Mouse (Mus musculus) ES-Bruce4 (cell line): Measurements from ENCODE around the gene Dtx3l. TPM values are rescaled to one million over a fixed set of nuclear protein-coding genes. Genes with fewer than 3 reads are reported as not detected.

Experiments used
- H3K27ac ChIP-seq: 2 replicates; pipeline ENCODE4 v1.5.1; 2012; ENCODE audit warnings: low read length, inconsistent platforms; ENCODE audit not compliant: insufficient read depth
- H3K27me3 ChIP-seq: 2 replicates; pipeline ENCODE4 v1.6.1; 2012; ENCODE audit warnings: mild to moderate bottlenecking, low read length, inconsistent platforms; ENCODE audit not compliant: control insufficient read depth, poor library complexity, insufficient read depth, severe bottlenecking
- H3K36me3 ChIP-seq: 2 replicates; pipeline ENCODE4 v1.6.1; 2012; ENCODE audit warnings: inconsistent platforms, mild to moderate bottlenecking, low read length, moderate library complexity; ENCODE audit not compliant: control insufficient read depth, poor library complexity, insufficient read depth, severe bottlenecking
- H3K4me1 ChIP-seq: one replicate; pipeline ENCODE4 v1.8.1; 2011; ENCODE audit warnings: low read length; ENCODE audit not compliant: control insufficient read depth, insufficient read depth
- H3K4me3 ChIP-seq: 2 replicates; pipeline ENCODE4 v1.5.1; 2011; ENCODE audit warnings: low read depth, mild to moderate bottlenecking, low read length
- H3K9ac ChIP-seq: 2 replicates; pipeline ENCODE4 v1.6.1; 2012; ENCODE audit warnings: low read depth, mild to moderate bottlenecking, inconsistent platforms; ENCODE audit not compliant: poor library complexity, severe bottlenecking
- H3K9me3 ChIP-seq: replicated peaks from 2 replicates; pipeline ENCODE4 v1.6.1; 2012; ENCODE audit warnings: mild to moderate bottlenecking, low read length, inconsistent platforms; ENCODE audit not compliant: control insufficient read depth, poor library complexity, insufficient read depth, severe bottlenecking
- CTCF ChIP-seq: IDR thresholded peaks from one replicate; pipeline ENCODE4 v1.8.1; 2011; ENCODE audit warnings: low read depth, low read length
- EP300 ChIP-seq: IDR thresholded peaks from 2 replicates; pipeline ENCODE4 v1.6.1; 2011; ENCODE audit warnings: low read depth, low read length; ENCODE audit not compliant: insufficient read depth
- POLR2A ChIP-seq: IDR thresholded peaks from one replicate; pipeline ENCODE4 v1.8.1; 2011; ENCODE audit warnings: low read length; ENCODE audit not compliant: insufficient read depth
- polyA plus RNA-seq: library from polyadenylated mRNA; stranded (reverse); fragments of >200 nt; gene quantifications from 2 replicates; pipeline ENCODE4 v1.2.4, GENCODE M21; 2011; ENCODE audit warnings: low read depth; ENCODE audit not compliant: missing spikeins, insufficient read depth, insufficient read length

The Dtx3l gene
- polyA plus RNA-seq, 1 experiment = 11.2 TPM

DNA sequence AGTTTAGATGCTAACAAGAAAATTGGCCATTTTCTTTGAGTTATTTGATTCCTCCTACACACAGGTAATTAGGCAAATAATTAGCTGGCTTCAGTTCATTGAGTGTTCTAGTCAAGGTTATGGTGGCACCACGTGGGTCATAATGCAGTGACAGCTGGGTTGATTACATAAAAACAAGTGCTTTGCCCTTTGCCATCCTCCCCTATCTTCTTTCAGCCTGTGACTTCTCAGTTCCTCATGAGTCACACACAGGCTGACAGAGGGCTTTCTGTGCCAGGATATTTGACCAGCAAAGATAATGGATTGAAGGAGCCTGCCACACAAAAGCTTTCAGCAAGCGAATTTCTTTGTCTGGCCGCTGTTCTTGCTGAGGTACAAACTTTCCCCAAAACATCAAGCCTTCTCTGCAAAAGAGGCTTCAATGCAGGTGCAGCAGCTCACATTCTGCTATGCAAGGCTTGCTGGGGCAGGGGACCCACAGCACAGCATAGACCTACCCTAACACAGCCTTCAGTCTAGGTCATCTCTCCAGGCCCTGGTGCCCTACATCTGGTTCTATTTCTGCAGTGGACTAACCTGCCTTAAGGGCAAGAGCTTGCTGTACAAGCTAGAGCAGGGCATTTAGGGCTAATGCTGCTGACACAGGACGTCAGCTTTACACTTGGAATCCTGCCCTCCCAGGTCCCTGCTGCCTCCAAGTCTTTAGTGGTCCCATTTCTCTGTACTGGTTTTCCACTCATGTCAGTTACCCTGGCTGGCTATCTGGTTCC lies 31.3 kb downstream of the Dtx3l start:
- no peaks in the 10 kb centered on the region for H3K36me3 ChIP-seq
- 0 out of 2 replicates have a peak, but pooled peaks cover 3% of the 10 kb centered on the region for H3K9me3 ChIP-seq
- H3K9ac ChIP-seq = no peak overlapping the region
- H3K4me1 ChIP-seq = peaks cover 7% of the 10 kb centered on the region
- H3K27me3 ChIP-seq = no peaks in the 10 kb centered on the region
- H3K4me3 ChIP-seq = no peak overlapping the region
- no peak overlapping the region for H3K27ac ChIP-seq
- TF ChIP-seq POLR2A (no peak), EP300 (no peak), CTCF (no peak)

DNA sequence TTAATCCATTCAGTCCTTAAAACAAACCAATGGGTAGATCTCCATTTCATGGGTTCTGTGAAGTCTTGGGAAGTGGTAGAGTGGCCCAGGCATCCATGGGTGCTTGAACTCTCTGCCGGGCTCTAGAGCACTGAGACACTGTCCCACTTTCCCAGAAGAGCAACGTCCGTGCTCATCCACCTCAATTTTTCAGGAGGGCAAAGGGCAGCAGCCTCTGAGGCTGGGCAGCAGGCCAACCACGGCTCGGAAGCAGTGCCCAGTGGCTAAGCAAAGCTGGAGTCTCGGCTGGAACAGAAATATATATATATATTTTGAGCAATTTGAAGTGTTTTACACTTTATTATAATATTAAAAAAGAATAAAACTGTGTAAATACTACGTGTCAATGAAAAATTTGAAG lies 32.1 kb downstream of the Dtx3l start:
- H3K27me3 ChIP-seq = no peaks in the 10 kb centered on the region
- no peak for TF ChIP-seq EP300
- TF ChIP-seq CTCF = no peak
- TF ChIP-seq POLR2A = no peak
- H3K9me3 ChIP-seq = 0 out of 2 replicates have a peak, but pooled peaks cover 3% of the 10 kb centered on the region
- H3K9ac ChIP-seq = no peak overlapping the region
- no peak overlapping the region for H3K27ac ChIP-seq
- no peaks in the 10 kb centered on the region for H3K36me3 ChIP-seq
- no peak overlapping the region for H3K4me3 ChIP-seq
- H3K4me1 ChIP-seq = peaks cover 7% of the 10 kb centered on the region

DNA sequence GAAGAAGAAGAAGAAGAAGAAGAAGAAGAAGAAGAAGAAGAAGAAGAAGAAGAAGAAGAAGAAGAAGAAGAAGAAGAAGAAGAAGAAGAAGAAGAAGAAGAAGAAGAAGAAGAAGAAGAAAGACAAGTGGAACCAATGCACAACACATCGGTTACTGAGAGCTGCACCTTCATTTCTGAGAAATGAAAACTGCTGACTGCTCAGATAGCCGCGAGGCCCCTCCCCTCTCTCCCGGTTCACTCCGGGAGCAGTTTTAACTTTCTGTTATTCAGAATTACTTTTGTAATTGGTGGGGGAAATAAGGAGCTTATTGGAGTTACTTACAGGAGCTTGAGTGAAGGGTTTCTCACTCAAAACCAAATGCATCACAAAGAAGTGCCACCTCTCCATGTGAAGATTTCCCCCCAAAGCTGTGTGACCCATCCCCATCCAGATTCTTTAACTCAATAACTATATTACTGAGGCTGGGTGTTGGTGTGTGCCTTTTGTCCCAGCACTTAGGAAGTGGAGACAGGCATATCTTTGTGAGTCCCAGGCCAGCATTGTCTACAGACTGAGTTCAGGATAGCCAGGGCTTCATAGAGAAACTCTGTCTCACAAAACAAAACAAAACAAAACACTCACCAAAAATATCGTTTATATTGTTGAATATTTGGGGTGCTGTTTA lies 33.0 kb downstream of the Dtx3l start:
- Histone ChIP-seq H3K27me3 (no peaks in the 10 kb centered on the region), H3K9me3 (0 out of 2 replicates have a peak, but pooled peaks cover 3% of the 10 kb centered on the region), H3K27ac (no peak overlapping the region), H3K36me3 (no peaks in the 10 kb centered on the region), H3K4me1 (peaks cover 7% of the 10 kb centered on the region), H3K4me3 (no peak overlapping the region), H3K9ac (no peak overlapping the region)
- TF ChIP-seq POLR2A (no peak), EP300 (no peak), CTCF (no peak)

DNA sequence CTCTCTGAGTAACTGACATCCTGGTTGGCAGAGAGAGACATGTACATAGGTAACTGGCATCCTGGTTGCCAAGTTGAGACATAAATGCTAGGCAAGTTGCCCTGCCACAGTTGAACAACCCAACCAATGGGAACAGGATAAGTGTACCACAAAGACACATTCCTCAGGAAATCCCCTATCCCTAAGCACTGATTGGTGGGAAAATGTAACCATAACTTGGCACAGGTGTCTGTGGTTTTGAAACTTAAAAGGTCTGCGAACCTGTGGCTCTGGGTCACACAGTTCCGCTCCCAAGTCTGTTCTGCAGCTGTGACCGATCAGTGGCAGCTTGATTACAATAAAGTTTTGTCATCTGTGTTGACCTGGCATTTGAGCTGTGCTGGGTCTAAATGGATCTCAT lies 33.6 kb downstream of the Dtx3l start:
- TF ChIP-seq CTCF (no peak), EP300 (no peak), POLR2A (no peak)

DNA sequence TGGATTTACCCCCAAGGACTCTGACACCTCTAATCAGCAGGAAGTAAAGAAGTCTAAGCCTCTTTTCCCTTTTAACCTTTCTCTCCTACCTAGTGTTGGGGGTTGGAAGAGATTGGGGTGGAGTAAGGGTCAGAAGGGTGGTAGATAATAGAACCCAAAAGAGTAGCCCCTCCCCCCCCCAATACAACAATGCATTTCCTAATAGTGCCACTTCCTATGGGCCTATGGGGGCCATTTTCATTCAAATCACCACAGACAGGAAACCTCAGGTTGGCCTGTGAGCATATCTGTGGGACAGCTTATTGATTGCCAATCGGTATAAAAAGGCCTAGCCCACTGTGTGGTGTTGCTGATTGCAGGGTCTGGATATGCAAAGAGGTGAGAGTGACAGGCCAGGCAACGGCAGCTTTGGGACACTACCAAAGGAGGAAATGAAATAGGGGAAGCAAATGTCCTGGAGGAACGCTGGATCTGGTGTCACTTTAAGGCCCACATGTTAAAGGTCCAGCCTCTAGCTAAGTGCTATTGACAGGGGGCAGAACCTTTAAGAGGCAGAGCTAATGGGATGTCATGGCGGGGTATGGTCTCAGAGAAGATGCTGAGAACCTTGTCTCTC lies 34.7 kb downstream of the Dtx3l start:
- Histone ChIP-seq H3K4me3 (no peak overlapping the region), H3K9ac (no peak overlapping the region), H3K27me3 (no peaks in the 10 kb centered on the region), H3K36me3 (no peaks in the 10 kb centered on the region), H3K4me1 (peaks cover 7% of the 10 kb centered on the region), H3K9me3 (no peaks in the 10 kb centered on the region), H3K27ac (peak overlapping the region; percentile 59)
- TF ChIP-seq EP300 = no peak
- TF ChIP-seq POLR2A = no peak
- no peak for TF ChIP-seq CTCF

More for the DNA sequence above, 33.6 kb downstream of the Dtx3l start:
- Histone ChIP-seq H3K4me3 (no peak overlapping the region), H3K27ac (no peak overlapping the region), H3K9ac (no peak overlapping the region), H3K9me3 (0 out of 2 replicates have a peak, but pooled peaks cover 3% of the 10 kb centered on the region), H3K36me3 (no peaks in the 10 kb centered on the region), H3K4me1 (peaks cover 7% of the 10 kb centered on the region), H3K27me3 (no peaks in the 10 kb centered on the region)
